Mouse (Mus musculus): ENCODE results near the gene Klhl7. TPM values are rescaled to one million over a fixed set of nuclear protein-coding genes. Genes with fewer than 3 reads are reported as not detected.
"Not testable (repeated sequence)": the region's sequence is repeated elsewhere in the genome, so short reads cannot be mapped to it uniquely, and the experiment has no call there.

Klhl7 gene
- total and polyA plus RNA-seq, 3 experiments: 1.9 to 29.9 (median 27.5) TPM

DNA sequence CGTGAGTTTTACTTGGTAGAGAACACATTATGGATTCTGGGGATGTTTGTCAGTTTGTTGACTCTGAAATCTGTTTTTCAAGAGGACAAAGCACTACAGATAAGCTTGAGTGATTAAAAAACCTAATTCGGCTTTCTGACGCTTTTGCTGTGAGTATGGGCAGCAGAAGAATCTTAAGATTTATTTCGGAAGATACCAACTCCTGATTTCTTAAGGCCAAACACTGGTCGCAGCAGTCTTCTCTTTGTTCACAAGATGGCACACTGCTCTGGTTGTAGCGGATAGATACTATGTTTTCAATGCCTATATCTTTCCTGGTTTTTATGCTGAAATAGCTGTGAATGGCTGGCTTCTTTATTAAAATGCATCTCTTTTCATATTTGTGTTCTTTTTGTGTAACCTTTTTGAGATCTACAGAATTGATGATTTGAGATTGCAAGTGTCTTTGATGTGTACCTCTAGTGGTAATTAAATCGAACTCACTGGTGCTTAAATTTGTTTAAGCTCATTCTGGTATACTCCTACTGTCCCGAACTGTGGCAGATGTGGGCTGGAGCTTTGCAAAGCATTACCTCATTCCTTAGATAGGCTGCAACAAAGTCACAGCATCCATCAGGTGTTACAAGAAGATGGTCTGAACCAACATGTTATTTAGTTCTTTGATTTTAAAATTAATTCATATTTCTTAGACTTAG, 1.2 kb downstream of the Klhl7 start:
- no peak for DNase-seq (ENCODE audit: low spot score)
- no peaks in the 10 kb centered on the region for H3K9me3 ChIP-seq (replicated peaks)
- peak overlapping the region; percentile 80 for H3K4me3 ChIP-seq (ENCODE audit: low read depth, low read length)
- no peaks in the 10 kb centered on the region for H3K27me3 ChIP-seq (ENCODE audit: insufficient read depth, low read length)
- no peak for ATAC-seq (ENCODE audit: extremely low read depth, insufficient number of reproducible peaks, low FRiP score, poor library complexity, severe bottlenecking)
- TF ChIP-seq GATA2 (IDR thresholded peaks at IDR 0.05; ENCODE audit: borderline replicate concordance, low read depth, low read length): no peak
- TF ChIP-seq GATA1 (IDR thresholded peaks at IDR 0.05; ENCODE audit: borderline replicate concordance, low read length): no peak
- TF ChIP-seq CTCF (IDR thresholded peaks at IDR 0.05; ENCODE audit: low read depth, low read length): no peak
- TF ChIP-seq POLR2AphosphoS5 (IDR thresholded peaks at IDR 0.05; ENCODE audit: insufficient replicate concordance, low read depth, low read length): no peak
- TF ChIP-seq TAL1 (conservative IDR thresholded peaks at IDR 0.05; ENCODE audit: low read depth, low read length): no peak
- H3K4me1 ChIP-seq (ENCODE audit: insufficient read depth, low read depth, low read length): peaks cover 15% of the 10 kb centered on the region
- peaks cover 7% of the 10 kb centered on the region for H3K36me3 ChIP-seq (replicated peaks)

DNA sequence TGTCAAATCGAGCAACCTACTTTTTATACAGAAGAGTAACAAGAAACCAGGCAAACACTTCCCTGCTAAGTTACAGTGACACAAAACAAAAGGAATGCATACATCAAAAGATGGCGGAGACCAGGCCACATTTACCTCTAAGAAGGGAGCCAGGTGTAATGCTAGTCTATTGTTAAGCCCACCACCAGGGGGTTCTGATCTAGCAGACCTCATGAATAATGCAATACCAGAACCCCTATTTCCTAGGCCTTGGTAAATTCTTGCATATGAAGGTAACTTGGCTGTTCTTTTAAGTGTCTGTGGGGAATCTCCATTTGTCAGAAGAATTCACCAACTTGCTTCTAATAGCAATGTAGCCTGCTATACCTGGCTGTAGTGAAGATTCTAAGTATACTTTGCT, 2.8 kb downstream of the Klhl7 start:
- Histone ChIP-seq H3K36me3 (replicated peaks) (peaks cover 13% of the 10 kb centered on the region), H3K4me1 (ENCODE audit: insufficient read depth, low read depth, low read length) (peaks cover 15% of the 10 kb centered on the region)
- not testable (repeated sequence) for ATAC-seq (ENCODE audit: extremely low read depth, insufficient number of reproducible peaks, low FRiP score, poor library complexity, severe bottlenecking); H3K4me3 ChIP-seq (ENCODE audit: low read depth, low read length); H3K27me3 ChIP-seq (ENCODE audit: insufficient read depth, low read length); DNase-seq (ENCODE audit: low spot score); H3K9me3 ChIP-seq (replicated peaks)

DNA sequence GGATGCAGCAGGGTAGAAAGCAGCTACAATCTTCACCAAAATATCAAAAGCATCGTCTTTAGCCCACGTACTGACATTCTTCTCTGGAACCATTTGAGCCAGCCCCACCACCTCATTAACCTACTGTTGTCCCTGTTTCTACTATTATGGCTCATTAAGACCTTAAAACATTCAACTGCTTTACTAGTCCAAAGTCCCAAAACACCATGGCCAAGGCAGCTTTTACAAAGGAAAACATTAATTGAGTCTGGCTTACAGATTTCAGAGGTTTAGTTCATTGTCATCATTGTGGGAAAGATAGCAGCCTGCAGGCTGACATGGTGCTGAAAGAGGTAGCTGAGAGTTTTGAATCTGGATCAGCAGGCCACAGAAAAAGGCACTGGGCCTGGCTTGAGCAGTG, 3.4 kb downstream of the Klhl7 start:
- H3K27me3 ChIP-seq (ENCODE audit: insufficient read depth, low read length): no peaks in the 10 kb centered on the region
- ATAC-seq (ENCODE audit: extremely low read depth, insufficient number of reproducible peaks, low FRiP score, poor library complexity, severe bottlenecking): no peak
- H3K9me3 ChIP-seq (replicated peaks): no peaks in the 10 kb centered on the region
- TF ChIP-seq CTCF (IDR thresholded peaks at IDR 0.05; ENCODE audit: low read depth, low read length) (no peak), TAL1 (conservative IDR thresholded peaks at IDR 0.05; ENCODE audit: low read depth, low read length) (no peak), GATA1 (IDR thresholded peaks at IDR 0.05; ENCODE audit: borderline replicate concordance, low read length) (no peak), GATA2 (IDR thresholded peaks at IDR 0.05; ENCODE audit: borderline replicate concordance, low read depth, low read length) (no peak)
- H3K4me1 ChIP-seq (ENCODE audit: insufficient read depth, low read depth, low read length): peaks cover 15% of the 10 kb centered on the region
- H3K4me3 ChIP-seq (ENCODE audit: low read depth, low read length): no peak overlapping the region
- no peak for DNase-seq (ENCODE audit: low spot score)
- H3K36me3 ChIP-seq (replicated peaks): peaks cover 15% of the 10 kb centered on the region

DNA sequence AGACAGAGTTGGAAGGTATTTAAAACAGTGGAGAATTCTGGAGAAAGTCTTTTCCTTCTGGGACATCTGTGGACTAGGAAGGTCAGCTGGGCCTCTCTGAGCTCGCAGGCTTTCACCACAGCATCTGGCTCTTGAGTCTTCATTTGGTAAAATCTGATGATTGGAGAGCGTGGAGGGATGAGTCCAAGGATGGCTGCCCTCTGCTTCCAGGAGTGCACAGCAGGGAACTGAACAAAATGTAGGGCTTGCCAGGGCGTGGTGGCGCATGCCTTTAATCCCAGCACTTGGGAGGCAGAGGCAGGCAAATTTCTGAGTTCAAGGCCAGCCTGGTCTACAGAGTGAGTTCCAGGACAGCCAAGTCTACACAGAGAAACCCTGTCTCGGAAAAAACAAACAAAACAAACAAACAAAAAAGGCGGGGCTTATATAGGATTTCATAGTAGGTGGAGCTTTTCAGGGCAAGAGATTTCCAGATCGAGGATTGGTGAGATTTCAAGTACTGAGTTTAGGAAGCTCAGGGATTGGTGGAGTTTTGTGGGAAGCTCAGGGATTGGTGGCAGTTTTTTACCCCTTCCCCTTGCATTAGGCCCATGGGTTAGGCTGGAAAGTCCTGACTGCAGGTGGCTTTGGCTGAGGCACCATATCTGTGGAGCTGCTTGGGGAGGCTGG, 6.8 kb downstream of the Klhl7 start:
- peaks cover 32% of the 10 kb centered on the region for H3K36me3 ChIP-seq (replicated peaks)
- H3K27me3 ChIP-seq (ENCODE audit: insufficient read depth, low read length): no peaks in the 10 kb centered on the region
- H3K4me1 ChIP-seq (ENCODE audit: insufficient read depth, low read depth, low read length): no peaks in the 10 kb centered on the region
- H3K4me3 ChIP-seq (ENCODE audit: low read depth, low read length): no peak overlapping the region
- H3K9me3 ChIP-seq (replicated peaks): no peaks in the 10 kb centered on the region
- DNase-seq (ENCODE audit: low spot score): no peak
- ATAC-seq (ENCODE audit: extremely low read depth, insufficient number of reproducible peaks, low FRiP score, poor library complexity, severe bottlenecking): no peak
- TF ChIP-seq GATA2 (IDR thresholded peaks at IDR 0.05; ENCODE audit: borderline replicate concordance, low read depth, low read length) (no peak), POLR2AphosphoS5 (IDR thresholded peaks at IDR 0.05; ENCODE audit: insufficient replicate concordance, low read depth, low read length) (no peak), GATA1 (IDR thresholded peaks at IDR 0.05; ENCODE audit: borderline replicate concordance, low read length) (no peak), CTCF (IDR thresholded peaks at IDR 0.05; ENCODE audit: low read depth, low read length) (no peak), TAL1 (conservative IDR thresholded peaks at IDR 0.05; ENCODE audit: low read depth, low read length) (no peak)

DNA sequence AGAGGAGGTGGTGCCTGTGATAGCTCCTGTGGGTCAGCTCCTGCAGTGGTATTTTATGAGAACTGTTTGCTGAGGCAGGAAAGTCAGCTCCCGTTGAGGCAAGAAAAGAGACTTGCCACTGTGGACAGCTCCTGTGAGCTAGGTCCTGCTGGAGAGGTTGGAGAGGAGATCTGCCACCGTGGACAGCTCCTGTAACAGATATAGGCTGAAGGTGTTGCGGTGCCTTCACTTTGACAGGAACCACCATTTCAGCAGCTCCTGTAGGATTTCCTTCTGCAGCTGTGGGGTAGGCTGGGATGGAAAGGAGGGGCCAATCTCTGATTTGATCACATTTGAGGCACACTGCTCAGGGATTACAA, 7.3 kb downstream of the Klhl7 start:
- no peak for ATAC-seq (ENCODE audit: extremely low read depth, insufficient number of reproducible peaks, low FRiP score, poor library complexity, severe bottlenecking)

DNA sequence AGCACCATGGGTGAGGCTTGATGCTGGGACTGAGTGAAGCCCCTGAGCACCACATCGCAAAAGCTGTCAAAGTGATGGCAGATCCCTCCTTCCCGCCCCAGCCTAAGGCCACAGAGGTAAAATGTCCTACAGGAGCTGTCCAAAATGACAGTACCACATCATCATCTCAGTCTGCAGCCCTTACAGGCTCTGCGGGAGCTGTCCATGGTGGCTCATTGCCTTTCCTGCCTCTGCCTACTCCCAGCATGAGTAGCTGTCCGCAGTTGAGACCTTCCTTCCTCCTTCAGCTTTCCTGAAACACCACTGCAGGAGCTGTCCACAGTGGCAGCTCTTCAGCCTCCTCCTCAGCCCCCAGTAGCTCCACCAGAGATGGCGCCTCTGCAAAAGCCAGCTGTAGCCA, 9.7 kb downstream of the Klhl7 start:
- TF ChIP-seq CTCF (IDR thresholded peaks at IDR 0.05; ENCODE audit: low read depth, low read length) (no peak), TAL1 (conservative IDR thresholded peaks at IDR 0.05; ENCODE audit: low read depth, low read length) (no peak)
- ATAC-seq (ENCODE audit: extremely low read depth, insufficient number of reproducible peaks, low FRiP score, poor library complexity, severe bottlenecking) (no peak), DNase-seq (ENCODE audit: low spot score) (no peak)
- Histone ChIP-seq H3K4me1 (ENCODE audit: insufficient read depth, low read depth, low read length) (no peaks in the 10 kb centered on the region), H3K4me3 (ENCODE audit: low read depth, low read length) (no peak overlapping the region), H3K27me3 (ENCODE audit: insufficient read depth, low read length) (no peaks in the 10 kb centered on the region), H3K9me3 (replicated peaks) (no peaks in the 10 kb centered on the region), H3K36me3 (replicated peaks) (peaks cover 25% of the 10 kb centered on the region)

More for the DNA sequence above, 7.3 kb downstream of the Klhl7 start:
- DNase-seq (ENCODE audit: low spot score): no peak
- Histone ChIP-seq H3K27me3 (ENCODE audit: insufficient read depth, low read length) (no peaks in the 10 kb centered on the region), H3K4me1 (ENCODE audit: insufficient read depth, low read depth, low read length) (no peaks in the 10 kb centered on the region), H3K4me3 (ENCODE audit: low read depth, low read length) (no peak overlapping the region), H3K9me3 (replicated peaks) (no peaks in the 10 kb centered on the region), H3K36me3 (replicated peaks) (peaks cover 30% of the 10 kb centered on the region)
- no peak for TF ChIP-seq GATA2 (IDR thresholded peaks at IDR 0.05; ENCODE audit: borderline replicate concordance, low read depth, low read length)
- TF ChIP-seq GATA1 (IDR thresholded peaks at IDR 0.05; ENCODE audit: borderline replicate concordance, low read length): no peak
- TF ChIP-seq POLR2AphosphoS5 (IDR thresholded peaks at IDR 0.05; ENCODE audit: insufficient replicate concordance, low read depth, low read length): no peak
- no peak for TF ChIP-seq CTCF (IDR thresholded peaks at IDR 0.05; ENCODE audit: low read depth, low read length)
- no peak for TF ChIP-seq TAL1 (conservative IDR thresholded peaks at IDR 0.05; ENCODE audit: low read depth, low read length)
